Mouse (Mus musculus) intestine, embryonic 14.5 days (tissue): Measurements from ENCODE around the gene St3gal4. TPM values are rescaled to one million over a fixed set of nuclear protein-coding genes. Genes with fewer than 3 reads are reported as not detected.

Source experiments
- ATAC-seq: fragments of 200-750 bp; cut with Nextera tagmentation; replicated peaks from 2 replicates; pipeline ENCODE4 v1.8.0; 2017; ENCODE audit warnings: low read depth, moderate number of reproducible peaks, moderate TSS enrichment, moderate library complexity; ENCODE audit not compliant: low FRiP score, low TSS enrichment
- DNase-seq: peaks from one replicate; pipeline ENCODE4 v3.0.0-alpha.2; 2018; ENCODE audit warnings: low spot score
- H3K27ac ChIP-seq: fragments of 300-500 bp; sonication (generic); 2 replicates; pipeline ENCODE4 v1.5.1; 2014; ENCODE audit warnings: low read depth, mild to moderate bottlenecking, control low read depth
- H3K27me3 ChIP-seq: fragments of 300-500 bp; sonication (generic); replicated peaks from 2 replicates; pipeline ENCODE4 v1.6.1; 2014; ENCODE audit warnings: low read length, control low read depth; ENCODE audit not compliant: control insufficient read depth, insufficient read depth
- H3K36me3 ChIP-seq: fragments of 300-500 bp; sonication (generic); 2 replicates; pipeline ENCODE4 v1.6.1; 2014; ENCODE audit warnings: low read length, control low read depth; ENCODE audit not compliant: control insufficient read depth, insufficient read depth
- H3K4me1 ChIP-seq: fragments of 300-500 bp; sonication (generic); replicated peaks from 2 replicates; pipeline ENCODE4 v1.6.1; 2014; ENCODE audit warnings: low read length, control low read depth, mixed read lengths; ENCODE audit not compliant: control insufficient read depth, insufficient read depth
- H3K4me2 ChIP-seq: fragments of 300-500 bp; sonication (generic); 2 replicates; pipeline ENCODE4 v1.6.1; 2014; ENCODE audit warnings: low read length
- H3K4me3 ChIP-seq: fragments of 300-500 bp; sonication (generic); 2 replicates; pipeline ENCODE4 v1.5.1; 2014; ENCODE audit warnings: low read depth, low read length, control low read depth, mixed read lengths
- H3K9ac ChIP-seq: fragments of 300-500 bp; sonication (generic); 2 replicates; pipeline ENCODE4 v1.6.1; 2014; ENCODE audit warnings: mild to moderate bottlenecking, low read length
- H3K9me3 ChIP-seq: fragments of 300-500 bp; sonication (generic); 2 replicates; pipeline ENCODE4 v1.6.1; 2016; ENCODE audit warnings: low read length, control low read depth; ENCODE audit not compliant: control insufficient read depth
- WGBS: fragments of 180-500 bp; shearing (Covaris S2); extraction: QIAGEN DNeasy Blood & Tissue Kit; methylation state at CpG from one replicate; pipeline ENCODE4 v1.1.7; 2014; 5-methylcytosine and 5-hydroxymethylcytosine counted together
- polyA plus RNA-seq: library from polyadenylated mRNA; unstranded; fragments of >200 nt; fragmentation: Nextera tagmentation; extraction: Ambion mirVana; gene quantifications from 2 replicates; pipeline ENCODE4 v1.2.1, GENCODE M21; 2014

The St3gal4 gene
- polyA plus RNA-seq, 1 experiment from 2014 or later = 34.1 TPM

DNA sequence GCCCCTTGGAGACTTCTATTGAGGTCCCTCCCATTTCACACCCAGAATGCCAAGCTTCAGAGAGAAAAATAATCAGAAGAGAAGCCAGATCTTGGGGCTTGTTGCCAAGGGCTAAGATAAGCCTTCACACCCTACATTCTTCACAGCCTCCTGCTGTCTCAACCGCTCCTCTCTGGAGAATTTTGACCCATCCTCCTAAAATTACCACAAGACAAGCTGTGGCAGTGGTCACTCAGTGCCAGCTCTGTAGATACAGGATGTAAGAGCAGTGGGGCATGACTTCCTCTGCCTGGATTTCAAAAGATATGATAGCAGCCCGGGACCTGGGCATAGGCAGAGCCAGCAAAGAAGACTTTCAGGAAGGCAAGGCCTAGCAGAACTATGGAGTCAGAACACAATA, 57.6 kb downstream of the St3gal4 start:
- 88% methylated on average over 2 of the region's 2 CpGs for WGBS
- Histone ChIP-seq H3K27me3 (no peaks in the 10 kb centered on the region), H3K9ac (no peak overlapping the region), H3K4me1 (no peaks in the 10 kb centered on the region), H3K27ac (no peak overlapping the region), H3K4me3 (no peak overlapping the region), H3K36me3 (no peaks in the 10 kb centered on the region), H3K4me2 (no peak overlapping the region), H3K9me3 (no peaks in the 10 kb centered on the region)
- ATAC-seq (no peak), DNase-seq (peak; percentile 31)

DNA sequence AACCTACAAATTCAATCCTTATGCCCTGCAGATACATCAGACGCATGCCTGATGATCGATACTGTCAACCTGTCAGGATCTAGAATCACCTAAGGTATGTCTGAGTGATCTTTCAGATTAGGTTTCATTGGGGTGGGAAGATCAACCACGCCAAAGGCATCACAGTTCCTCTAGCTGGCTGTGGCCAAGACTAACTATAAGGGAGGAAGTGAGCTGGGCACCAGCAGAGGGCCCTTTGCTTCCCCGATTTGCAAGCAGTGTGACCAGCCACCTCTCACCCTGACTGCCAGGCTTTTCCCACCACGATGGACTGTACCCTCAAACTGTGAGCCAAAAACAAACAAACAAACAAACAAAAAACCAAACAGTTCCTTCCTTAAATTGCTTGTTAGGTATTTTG, 59.2 kb downstream of the St3gal4 start:
- H3K36me3 ChIP-seq = no peaks in the 10 kb centered on the region
- no peaks in the 10 kb centered on the region for H3K9me3 ChIP-seq
- no peak overlapping the region for H3K27ac ChIP-seq
- H3K4me1 ChIP-seq = no peaks in the 10 kb centered on the region
- H3K9ac ChIP-seq = no peak overlapping the region
- DNase-seq = peak; percentile 21
- H3K4me2 ChIP-seq = no peak overlapping the region
- no peaks in the 10 kb centered on the region for H3K27me3 ChIP-seq
- ATAC-seq = no peak
- no peak overlapping the region for H3K4me3 ChIP-seq
- WGBS = 87% methylated on average over 5 of the region's 5 CpGs

DNA sequence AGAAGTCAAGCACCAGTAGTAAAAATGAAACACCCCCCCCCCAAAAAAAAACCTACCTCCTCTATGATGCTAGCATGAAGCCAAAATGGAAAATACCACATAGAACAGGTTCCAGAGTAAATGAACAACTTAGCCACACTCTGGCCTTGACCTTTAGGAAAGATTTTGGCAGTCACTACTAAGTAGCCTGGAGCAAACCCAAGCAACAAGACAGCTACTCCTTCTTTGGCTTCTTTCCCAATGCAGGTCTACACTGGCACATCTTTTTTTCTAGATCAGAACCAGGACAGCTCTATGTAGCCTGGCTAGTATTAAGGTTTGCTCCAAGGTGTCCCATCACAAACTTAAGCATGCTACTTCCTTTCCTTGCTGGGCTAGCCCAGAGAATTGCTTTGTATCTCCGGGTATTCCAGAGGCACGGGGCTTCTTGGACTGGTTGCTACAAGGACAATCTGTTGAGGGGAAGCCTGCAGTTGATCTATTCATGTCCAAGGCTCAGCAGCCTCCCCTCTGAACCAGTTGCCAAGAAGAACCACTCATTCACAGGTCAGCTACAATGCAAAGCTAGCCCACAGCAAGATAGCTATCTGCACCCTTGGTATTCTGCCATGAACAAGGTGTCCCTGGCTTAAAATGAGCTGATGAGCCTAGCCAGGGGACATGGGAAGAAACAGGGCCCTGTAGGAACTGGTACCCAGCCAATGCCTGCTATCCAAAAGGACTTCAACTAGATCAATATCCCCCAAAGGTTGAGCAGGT, 60.3 kb downstream of the St3gal4 start:
- DNase-seq (peak; percentile 39), ATAC-seq (no peak)
- Histone ChIP-seq H3K4me3 (no peak overlapping the region), H3K27ac (no peak overlapping the region), H3K9me3 (no peaks in the 10 kb centered on the region), H3K4me2 (no peak overlapping the region), H3K4me1 (no peaks in the 10 kb centered on the region), H3K9ac (no peak overlapping the region), H3K36me3 (peaks cover 5% of the 10 kb centered on the region; the same call in 1 of the 2 replicates), H3K27me3 (no peaks in the 10 kb centered on the region)
- 93% methylated on average over 2 of the region's 2 CpGs for WGBS

DNA sequence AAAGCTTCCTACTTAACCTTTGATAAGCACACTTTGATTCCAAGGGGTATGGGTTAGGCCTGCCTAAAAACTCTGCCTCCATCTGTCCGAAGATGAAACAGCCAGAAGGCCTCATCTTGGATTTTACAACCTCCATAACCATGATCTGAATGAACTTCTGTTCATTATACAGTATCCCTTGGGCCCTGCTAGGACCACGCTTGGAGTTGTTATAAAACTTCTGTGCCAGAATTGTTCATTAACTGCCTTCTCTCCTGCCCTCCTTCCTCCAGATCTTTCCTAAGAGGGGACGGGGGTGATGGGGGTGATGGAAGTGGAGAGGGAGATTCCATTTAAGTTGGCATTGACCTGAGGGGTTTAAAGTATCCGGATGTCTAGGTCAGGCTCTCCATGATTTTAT, 60.9 kb downstream of the St3gal4 start:
- Histone ChIP-seq H3K9ac (no peak overlapping the region), H3K27ac (no peak overlapping the region), H3K4me2 (no peak overlapping the region), H3K36me3 (peaks cover 8% of the 10 kb centered on the region), H3K27me3 (no peaks in the 10 kb centered on the region), H3K4me1 (no peaks in the 10 kb centered on the region), H3K9me3 (no peaks in the 10 kb centered on the region), H3K4me3 (no peak overlapping the region)
- 93% methylated on average over 4 of the region's 4 CpGs for WGBS
- ATAC-seq (no peak), DNase-seq (peak; percentile 23)

GRCm38 (mm10) chr9:35057631-35058030, 61.4 kb downstream of the St3gal4 start:
- H3K4me1 ChIP-seq = no peaks in the 10 kb centered on the region
- H3K9me3 ChIP-seq = no peaks in the 10 kb centered on the region
- no peak overlapping the region for H3K9ac ChIP-seq
- H3K27ac ChIP-seq = no peak overlapping the region
- no peak overlapping the region for H3K4me2 ChIP-seq
- ATAC-seq (no peak), DNase-seq (peak; percentile 27)
- 89% methylated on average over 6 of the region's 6 CpGs for WGBS
- no peaks in the 10 kb centered on the region for H3K27me3 ChIP-seq
- peaks cover 13% of the 10 kb centered on the region for H3K36me3 ChIP-seq
- H3K4me3 ChIP-seq = no peak overlapping the region

DNA sequence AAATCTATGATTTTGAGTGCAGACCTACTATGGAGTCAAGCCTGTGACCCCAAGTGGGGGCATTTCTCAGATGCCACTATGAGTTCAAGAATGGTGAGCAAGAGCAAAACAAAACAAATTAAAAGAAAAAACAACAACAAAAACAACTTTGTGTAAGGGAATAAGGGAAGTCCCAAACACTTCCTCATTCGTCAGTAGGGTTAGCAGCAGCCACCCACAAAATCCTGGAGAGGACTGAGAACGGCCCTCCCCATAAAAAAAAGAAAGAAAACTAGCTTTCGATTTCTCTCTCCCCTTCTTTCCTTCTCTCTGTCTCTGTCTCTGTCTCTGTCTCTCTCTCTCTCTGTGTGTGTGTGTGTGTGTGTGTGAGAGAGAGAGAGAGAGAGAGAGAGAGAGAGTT, 62.5 kb downstream of the St3gal4 start:
- peaks cover 14% of the 10 kb centered on the region for H3K36me3 ChIP-seq
- H3K4me1 ChIP-seq = no peaks in the 10 kb centered on the region
- H3K4me3 ChIP-seq = no peak overlapping the region
- no peaks in the 10 kb centered on the region for H3K27me3 ChIP-seq
- ATAC-seq = no peak
- H3K9ac ChIP-seq = no peak overlapping the region
- DNase-seq = no peak
- WGBS = 93% methylated on average over 3 of the region's 3 CpGs
- H3K4me2 ChIP-seq = no peak overlapping the region
- H3K9me3 ChIP-seq = no peaks in the 10 kb centered on the region
- H3K27ac ChIP-seq = no peak overlapping the region

- H3K9me3 ChIP-seq = no peaks in the 10 kb centered on the region
- H3K9ac ChIP-seq = no peak overlapping the region
- H3K4me2 ChIP-seq = no peak overlapping the region
- ATAC-seq (no peak), DNase-seq (peak; percentile 47)
- 88% methylated on average over 11 of the region's 11 CpGs for WGBS
- H3K27me3 ChIP-seq = no peaks in the 10 kb centered on the region
- H3K36me3 ChIP-seq = peaks cover 14% of the 10 kb centered on the region
- H3K4me3 ChIP-seq = no peak overlapping the region
- H3K27ac ChIP-seq = no peak overlapping the region
- H3K4me1 ChIP-seq = no peaks in the 10 kb centered on the region
These were observed 63.3 kb downstream of the St3gal4 start for GRCm38 (mm10) chr9:35055528-35056330.

DNA sequence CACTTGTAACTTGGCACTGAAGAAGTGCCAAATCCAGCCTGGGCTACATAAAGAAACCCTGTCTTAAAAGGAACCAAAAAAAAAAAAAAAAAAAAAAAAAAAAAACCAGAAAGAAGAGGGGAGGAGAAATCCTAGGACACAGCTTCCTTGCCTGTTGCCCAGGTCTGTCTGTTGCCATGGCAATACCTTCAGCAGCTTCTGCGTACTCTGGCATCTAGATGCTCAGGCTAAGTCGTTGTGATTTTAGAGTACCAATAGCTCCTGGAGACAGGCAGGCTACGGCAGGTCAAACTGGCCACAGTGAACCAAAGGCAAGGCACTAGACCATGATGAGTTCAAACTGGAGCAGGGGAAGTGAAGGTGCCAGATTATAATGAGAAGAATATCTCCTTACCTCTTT, 65.4 kb downstream of the St3gal4 start:
- H3K4me2 ChIP-seq = no peak overlapping the region
- H3K4me3 ChIP-seq = no peak overlapping the region
- H3K27ac ChIP-seq = no peak overlapping the region
- no peaks in the 10 kb centered on the region for H3K4me1 ChIP-seq
- H3K9me3 ChIP-seq = no peaks in the 10 kb centered on the region
- peaks cover 20% of the 10 kb centered on the region for H3K36me3 ChIP-seq
- ATAC-seq = no peak
- peak; percentile 29 for DNase-seq
- H3K9ac ChIP-seq = no peak overlapping the region
- H3K27me3 ChIP-seq = no peaks in the 10 kb centered on the region
- 89% methylated on average over 3 of the region's 3 CpGs for WGBS
